Mouse (Mus musculus): ENCODE results near the gene Pla2g15.
A peak's percentile ranks its signal among the peaks of the same experiment; 100 is the strongest.

Pla2g15 gene

GRCm38 (mm10) chr8:106169017-106169933 lies 19.1 kb downstream of the Pla2g15 start:
- peak; percentile 40 to 42 for DNase-seq (ENCODE audit: low spot score in 2 of 2)

GRCm38 (mm10) chr8:106169934-106170480 lies 19.8 kb downstream of the Pla2g15 start:
- no peak for DNase-seq (ENCODE audit: low spot score in 2 of 2)

GRCm38 (mm10) chr8:106173566-106173965 lies 23.4 kb downstream of the Pla2g15 start:
- no peak for DNase-seq (ENCODE audit: low spot score in 2 of 2)

- no peak for DNase-seq (ENCODE audit: low spot score in 2 of 2)
Observed at GRCm38 (mm10) chr8:106176891-106177290, 26.7 kb downstream of the Pla2g15 start.

GRCm38 (mm10) chr8:106177594-106177993 lies 27.4 kb downstream of the Pla2g15 start:
- DNase-seq (ENCODE audit: low spot score in 2 of 2): no peak

- no peak for DNase-seq (ENCODE audit: low spot score in 2 of 2)
Observed at GRCm38 (mm10) chr8:106178428-106178827, 28.2 kb downstream of the Pla2g15 start.

GRCm38 (mm10) chr8:106185628-106186270 lies 35.5 kb downstream of the Pla2g15 start:
- no peak for DNase-seq (ENCODE audit: low spot score in 2 of 2)

GRCm38 (mm10) chr8:106186394-106186793 lies 36.2 kb downstream of the Pla2g15 start:
- no peak for DNase-seq (ENCODE audit: low spot score in 2 of 2)

- no peak for DNase-seq (ENCODE audit: low spot score in 2 of 2)
Observed at GRCm38 (mm10) chr8:106189162-106189561, 39.0 kb downstream of the Pla2g15 start.

- DNase-seq (ENCODE audit: low spot score in 2 of 2): no peak
Observed at GRCm38 (mm10) chr8:106191639-106192038, 41.4 kb downstream of the Pla2g15 start.

GRCm38 (mm10) chr8:106193162-106193561 lies 43.0 kb downstream of the Pla2g15 start:
- DNase-seq (ENCODE audit: low spot score in 2 of 2): no peak

- DNase-seq (ENCODE audit: low spot score in 2 of 2): no peak
Observed at GRCm38 (mm10) chr8:106194062-106194461, 43.9 kb downstream of the Pla2g15 start.

GRCm38 (mm10) chr8:106198741-106199140 lies 48.5 kb downstream of the Pla2g15 start:
- peak in 1 of 2 experiments; percentile 50 for DNase-seq (ENCODE audit: low spot score in 2 of 2)

- peak in 1 of 2 experiments; percentile 28 for DNase-seq (ENCODE audit: low spot score in 2 of 2)
Observed at GRCm38 (mm10) chr8:106199596-106199995, 49.4 kb downstream of the Pla2g15 start.

- DNase-seq (ENCODE audit: low spot score in 2 of 2): no peak
Observed at GRCm38 (mm10) chr8:106210035-106210731, 60.0 kb downstream of the Pla2g15 start.

GRCm38 (mm10) chr8:106210821-106211345 lies 60.7 kb downstream of the Pla2g15 start, which contains the start of the genes Slc7a6os and Prmt7:
TSS of gene Slc7a6os (minus strand) at chr8:106210935.
TSS of gene Prmt7 (plus strand) at chr8:106210936.
- DNase-seq (ENCODE audit: low spot score in 2 of 2): peak; percentile 98

GRCm38 (mm10) chr8:106211421-106211820 lies 61.2 kb downstream of the Pla2g15 start:
- no peak for DNase-seq (ENCODE audit: low spot score in 2 of 2)

- DNase-seq (ENCODE audit: low spot score in 2 of 2): no peak
Observed at GRCm38 (mm10) chr8:106213959-106214358, 63.8 kb downstream of the Pla2g15 start.
